Mouse (Mus musculus): ENCODE measurements around the gene Tmem160.

GRCm38 (mm10) chr7:16415426-16415825 lies 37.2 kb upstream of the Tmem160 start:
- no peak for TF ChIP-seq POLR2A (IDR thresholded peaks at IDR 0.05; ENCODE audit: control insufficient read depth, extremely low read depth, insufficient read depth, low read length, poor library complexity)
- TF ChIP-seq CTCF (IDR thresholded peaks at IDR 0.05; ENCODE audit: borderline replicate concordance, control insufficient read depth, extremely low read depth, insufficient read depth, low read length, poor library complexity): no peak

Measured in thymus, adult 2 months (tissue).